Mouse (Mus musculus) brain, embryonic 18.5 days (tissue): ENCODE measurements around the gene Gfap.

Source experiments
- DNase-seq: peaks from one replicate; pipeline ENCODE4 v3.0.0-alpha.2; 2012; ENCODE audit warnings: low read depth, low spot score

Gene Gfap

DNA sequence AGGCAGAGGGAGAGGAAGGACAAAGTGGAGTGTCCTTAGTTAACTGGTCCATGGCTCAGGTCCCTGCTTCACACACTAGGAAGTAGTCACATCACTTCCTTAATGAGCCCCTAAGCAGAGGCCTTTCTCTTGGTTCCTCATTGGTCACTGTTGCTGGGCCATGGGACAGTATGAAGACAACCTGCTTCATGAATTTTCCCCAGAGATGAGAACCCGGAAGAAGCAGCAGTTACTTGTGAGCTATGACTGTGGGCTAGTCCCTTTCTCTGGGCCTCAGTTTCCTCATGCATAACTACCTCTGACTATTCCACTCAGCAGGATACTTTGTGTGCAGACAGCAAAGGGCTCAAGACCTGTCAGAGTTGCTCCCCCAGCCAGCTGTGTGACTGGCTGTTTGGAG is 63.3 kb downstream of the Gfap start:
- no peak for DNase-seq
